Mouse (Mus musculus) heart, embryonic 12.5 days (tissue): ENCODE measurements around the gene Col2a1. TPM values are rescaled to one million over a fixed set of nuclear protein-coding genes. Genes with fewer than 3 reads are reported as not detected.

ENCODE experiments used
- ATAC-seq: fragments of 200-750 bp; cut with Nextera tagmentation; 2 replicates; pipeline ENCODE4 v1.8.0; 2017; ENCODE audit warnings: moderate TSS enrichment, moderate library complexity; ENCODE audit not compliant: insufficient number of reproducible peaks, low FRiP score
- H3K27ac ChIP-seq: fragments of 300-500 bp; sonication (generic); 2 replicates; pipeline ENCODE4 v1.5.1; 2016; ENCODE audit warnings: mild to moderate bottlenecking, moderate library complexity; ENCODE audit not compliant: poor library complexity, severe bottlenecking
- H3K27me3 ChIP-seq: fragments of 300-500 bp; sonication (generic); replicated peaks from 2 replicates; pipeline ENCODE4 v1.6.1; 2016; ENCODE audit warnings: mild to moderate bottlenecking, moderate library complexity
- H3K36me3 ChIP-seq: fragments of 300-500 bp; sonication (generic); 2 replicates; pipeline ENCODE4 v1.6.1; 2016; ENCODE audit warnings: mild to moderate bottlenecking, moderate library complexity
- H3K4me1 ChIP-seq: fragments of 300-500 bp; sonication (generic); replicated peaks from 2 replicates; pipeline ENCODE4 v1.6.1; 2016; ENCODE audit warnings: mild to moderate bottlenecking
- H3K4me2 ChIP-seq: fragments of 300-500 bp; sonication (generic); 2 replicates; pipeline ENCODE4 v1.6.1; 2016; ENCODE audit warnings: mild to moderate bottlenecking, moderate library complexity
- H3K4me3 ChIP-seq: fragments of 300-500 bp; sonication (generic); 2 replicates; pipeline ENCODE4 v1.5.1; 2016; ENCODE audit warnings: mild to moderate bottlenecking
- H3K9ac ChIP-seq: fragments of 300-500 bp; sonication (generic); 2 replicates; pipeline ENCODE4 v1.6.1; 2016; ENCODE audit warnings: mild to moderate bottlenecking, moderate library complexity
- H3K9me3 ChIP-seq: fragments of 300-500 bp; sonication (generic); replicated peaks from 2 replicates; pipeline ENCODE4 v1.6.1; 2016; ENCODE audit warnings: mild to moderate bottlenecking, moderate library complexity
- WGBS: fragments of 180-500 bp; shearing (Covaris S2); methylation state at CpG from one replicate; pipeline ENCODE4 v1.1.7; 2016; 5-methylcytosine and 5-hydroxymethylcytosine counted together
- polyA plus RNA-seq: library from polyadenylated mRNA; unstranded; fragments of >200 nt; fragmentation: Nextera tagmentation; extraction: Ambion mirVana; gene quantifications from 2 replicates; pipeline ENCODE4 v1.2.1, GENCODE M21; 2016

Gene Col2a1
- polyA plus RNA-seq, 1 experiment from 2014 or later, result 78.9 TPM

DNA sequence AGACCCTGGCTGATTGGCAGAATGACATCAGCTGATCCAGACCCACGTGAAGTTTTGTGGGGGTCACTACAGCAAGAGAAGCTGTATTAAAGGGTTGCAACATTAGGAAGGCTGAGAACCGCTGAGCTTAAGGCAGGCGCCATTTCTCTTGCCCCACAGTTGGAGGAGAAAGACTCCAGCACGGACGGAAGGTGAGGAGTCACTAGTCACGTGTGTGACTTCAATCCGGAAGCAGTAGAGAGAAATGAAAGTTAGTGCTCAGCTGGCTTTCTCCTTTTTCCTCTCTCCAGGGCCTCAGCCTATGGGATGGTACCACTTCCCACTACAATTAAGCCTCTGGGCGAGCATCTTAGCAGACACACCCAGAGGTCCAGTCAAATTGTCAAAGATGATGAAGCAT lies 62.0 kb downstream of the Col2a1 start:
- Histone ChIP-seq H3K27ac (no peak overlapping the region), H3K9ac (no peak overlapping the region), H3K9me3 (no peaks in the 10 kb centered on the region), H3K36me3 (no peaks in the 10 kb centered on the region), H3K27me3 (peaks cover 12% of the 10 kb centered on the region; the same call in 1 of the 2 replicates), H3K4me1 (peaks cover 8% of the 10 kb centered on the region), H3K4me3 (no peak overlapping the region), H3K4me2 (no peak overlapping the region)
- 79% methylated on average over 8 of the region's 8 CpGs for WGBS
- no peak for ATAC-seq

DNA sequence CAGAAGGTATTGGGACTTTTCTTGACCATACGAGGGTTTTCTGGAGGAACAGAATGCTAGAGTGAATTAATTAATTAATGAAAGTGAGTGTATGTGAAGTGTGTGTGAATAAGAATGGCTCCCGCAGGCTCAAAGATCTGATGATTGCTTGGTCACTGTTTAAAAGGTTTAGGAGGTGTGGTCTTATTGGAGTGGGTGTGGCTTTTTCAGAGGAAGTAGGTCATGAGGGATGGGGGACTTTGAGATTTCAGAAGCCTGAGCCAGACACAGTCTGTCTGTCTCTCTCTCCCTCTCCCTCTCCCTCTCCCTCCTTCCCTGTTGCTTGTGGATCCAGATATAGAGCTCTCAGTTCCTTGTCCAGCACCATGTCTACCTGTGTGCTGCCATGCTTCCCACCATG lies 63.2 kb downstream of the Col2a1 start:
- Histone ChIP-seq H3K9me3 (0 out of 2 replicates have a peak, but pooled peaks cover 3% of the 10 kb centered on the region), H3K9ac (no peak overlapping the region), H3K4me2 (no peak overlapping the region), H3K4me1 (peaks cover 8% of the 10 kb centered on the region), H3K36me3 (no peaks in the 10 kb centered on the region), H3K4me3 (no peak overlapping the region), H3K27ac (no peak overlapping the region), H3K27me3 (peaks cover 12% of the 10 kb centered on the region; the same call in 1 of the 2 replicates)
- 85% methylated on average over 2 of the region's 2 CpGs for WGBS
- ATAC-seq, result no peak

DNA sequence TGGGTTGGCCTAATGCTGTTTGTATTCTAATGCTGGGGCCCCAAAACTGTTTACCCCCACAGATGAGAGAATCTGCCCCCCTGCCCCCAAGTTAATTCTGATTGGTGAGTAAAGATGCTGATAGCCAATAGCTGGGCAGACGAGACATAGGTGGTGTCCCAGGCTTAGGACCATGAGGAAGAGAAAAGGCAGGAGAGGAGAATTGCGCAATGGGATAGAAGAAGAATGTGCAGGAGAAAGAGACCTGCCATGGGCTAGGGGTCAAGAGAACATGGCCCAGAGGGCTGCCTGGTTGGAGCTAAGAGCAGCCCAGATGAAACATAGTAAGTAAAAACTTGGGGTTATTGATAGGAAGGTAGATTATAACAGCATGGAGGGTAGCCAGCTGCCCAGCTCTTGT lies 64.4 kb downstream of the Col2a1 start:
- Histone ChIP-seq H3K9ac (no peak overlapping the region), H3K27me3 (0 out of 2 replicates have a peak, but pooled peaks cover under 1% of the 10 kb centered on the region), H3K4me3 (no peak overlapping the region), H3K4me1 (peaks cover 12% of the 10 kb centered on the region), H3K36me3 (no peaks in the 10 kb centered on the region), H3K27ac (no peak overlapping the region), H3K4me2 (no peak overlapping the region), H3K9me3 (0 out of 2 replicates have a peak, but pooled peaks cover 3% of the 10 kb centered on the region)
- WGBS, result 79% methylated on average over 2 of the region's 2 CpGs
- no peak for ATAC-seq

DNA sequence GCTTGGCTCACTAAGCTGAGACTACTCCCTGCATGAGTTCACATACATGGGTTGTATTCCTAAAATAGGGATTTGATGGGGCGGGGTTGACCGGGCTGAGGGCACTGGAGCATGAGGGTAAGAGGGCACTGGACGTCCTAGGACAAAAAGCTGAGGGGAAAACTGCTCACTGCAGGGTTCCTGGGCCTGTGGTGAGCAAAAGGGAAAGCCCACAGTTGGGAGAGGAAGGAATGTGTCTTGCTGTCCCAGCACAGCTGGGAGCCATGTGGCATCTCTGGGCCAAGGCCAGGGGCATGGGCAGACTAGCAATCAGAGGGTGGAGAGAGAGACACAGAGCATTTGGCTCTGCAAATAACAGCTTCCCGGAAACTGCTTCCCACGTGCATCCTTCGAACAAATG lies 65.9 kb downstream of the Col2a1 start:
- ATAC-seq, result no peak
- WGBS, result 46% methylated on average over 6 of the region's 6 CpGs

DNA sequence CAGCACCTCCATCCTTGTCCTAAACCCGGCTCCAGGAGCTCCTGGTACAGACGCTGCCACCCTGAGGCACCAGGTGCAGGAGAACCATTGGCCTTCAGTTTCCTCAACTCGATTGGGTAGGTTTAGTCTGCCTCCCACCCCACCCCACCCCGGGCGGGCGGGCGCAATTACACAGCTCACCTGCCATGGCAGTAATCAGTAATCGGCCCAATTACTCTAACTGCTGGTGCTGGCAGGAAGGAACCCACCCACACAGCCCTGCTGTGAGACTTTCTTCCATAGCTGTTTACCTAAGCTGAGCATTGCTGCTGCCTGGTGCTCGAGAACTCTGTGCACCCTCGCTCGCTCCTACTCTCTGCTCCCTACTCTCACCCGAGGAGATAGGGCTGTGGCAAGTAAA lies 72.1 kb downstream of the Col2a1 start:
- H3K4me1 ChIP-seq, result peaks cover 21% of the 10 kb centered on the region
- no peak overlapping the region for H3K27ac ChIP-seq
- 83% methylated on average over 12 of the region's 12 CpGs for WGBS
- no peak overlapping the region for H3K9ac ChIP-seq
- 0 out of 2 replicates have a peak, but pooled peaks cover 3% of the 10 kb centered on the region for H3K9me3 ChIP-seq
- H3K4me2 ChIP-seq, result no peak overlapping the region
- no peak for ATAC-seq
- no peaks in the 10 kb centered on the region for H3K36me3 ChIP-seq
- peaks cover 10% of the 10 kb centered on the region; the same call in 1 of the 2 replicates for H3K27me3 ChIP-seq
- H3K4me3 ChIP-seq, result no peak overlapping the region

More for the DNA sequence above, 65.9 kb downstream of the Col2a1 start:
- H3K9me3 ChIP-seq, result 0 out of 2 replicates have a peak, but pooled peaks cover 3% of the 10 kb centered on the region
- peaks cover 12% of the 10 kb centered on the region for H3K4me1 ChIP-seq
- no peaks in the 10 kb centered on the region for H3K27me3 ChIP-seq
- H3K36me3 ChIP-seq, result no peaks in the 10 kb centered on the region
- no peak overlapping the region for H3K4me3 ChIP-seq
- H3K27ac ChIP-seq, result no peak overlapping the region
- no peak overlapping the region for H3K4me2 ChIP-seq
- no peak overlapping the region for H3K9ac ChIP-seq

DNA sequence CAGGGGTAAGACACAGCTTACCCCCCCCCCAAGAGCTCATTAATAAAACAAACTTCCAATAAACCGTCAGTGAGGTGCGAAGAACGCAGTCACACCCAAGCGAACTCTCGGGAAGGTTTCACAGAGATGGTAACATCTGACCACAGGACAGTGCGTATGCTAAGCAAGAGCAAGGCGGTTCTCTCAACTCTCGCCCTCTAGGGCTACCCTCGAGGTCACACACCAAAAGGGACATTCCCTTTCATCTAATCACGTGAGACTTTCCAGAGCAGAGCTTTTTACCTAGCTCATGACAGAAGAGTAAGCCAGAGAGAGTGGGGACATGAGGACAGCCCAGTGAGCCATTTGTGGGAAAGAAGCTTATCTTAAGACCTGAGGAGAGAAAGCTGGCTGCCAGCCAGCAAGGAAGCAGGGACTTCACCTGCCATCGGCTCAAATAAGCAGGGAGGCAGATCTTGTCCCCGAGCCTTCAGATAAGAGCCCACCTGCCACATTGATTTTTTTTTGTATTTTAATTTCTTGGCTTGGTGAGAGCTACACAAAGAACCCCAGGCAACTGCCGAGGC lies 75.2 kb downstream of the Col2a1 start:
- H3K9ac ChIP-seq, result no peak overlapping the region
- H3K4me1 ChIP-seq, result peaks cover 22% of the 10 kb centered on the region
- H3K27me3 ChIP-seq, result peaks cover 10% of the 10 kb centered on the region; the same call in 1 of the 2 replicates
- no peak overlapping the region for H3K4me3 ChIP-seq
- no peak overlapping the region for H3K27ac ChIP-seq
- no peak overlapping the region for H3K4me2 ChIP-seq
- no peaks in the 10 kb centered on the region for H3K9me3 ChIP-seq
- 28% methylated on average over 13 of the region's 13 CpGs for WGBS
- 0 out of 2 replicates have a peak, but pooled peaks have one; percentile 45 for ATAC-seq
- no peaks in the 10 kb centered on the region for H3K36me3 ChIP-seq

DNA sequence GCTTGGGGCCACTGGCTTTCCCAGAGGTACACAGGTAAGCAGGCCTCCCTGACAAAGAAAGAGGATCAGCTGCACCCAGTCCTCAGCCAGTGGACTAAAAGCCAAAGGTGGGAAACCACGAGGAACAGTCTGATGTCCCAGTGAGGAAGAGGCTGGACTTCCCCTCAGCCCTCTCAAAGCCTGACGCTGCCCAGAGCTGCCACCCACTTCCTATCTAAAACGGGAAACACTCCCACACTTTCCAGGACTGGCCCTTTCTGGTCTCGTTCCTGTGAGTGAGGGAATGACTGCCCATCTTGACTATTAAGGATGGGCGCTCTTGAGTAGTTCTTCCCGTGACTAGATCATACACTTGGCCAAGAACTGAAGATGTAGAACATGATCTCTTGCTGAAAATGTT lies 76.7 kb downstream of the Col2a1 start:
- Histone ChIP-seq H3K36me3 (no peaks in the 10 kb centered on the region), H3K4me3 (no peak overlapping the region), H3K9ac (no peak overlapping the region), H3K4me1 (peaks cover 22% of the 10 kb centered on the region), H3K4me2 (no peak overlapping the region), H3K9me3 (no peaks in the 10 kb centered on the region), H3K27me3 (peaks cover 10% of the 10 kb centered on the region; the same call in 1 of the 2 replicates), H3K27ac (no peak overlapping the region)
- no peak for ATAC-seq
- WGBS, result 35% methylated on average over 6 of the region's 6 CpGs

DNA sequence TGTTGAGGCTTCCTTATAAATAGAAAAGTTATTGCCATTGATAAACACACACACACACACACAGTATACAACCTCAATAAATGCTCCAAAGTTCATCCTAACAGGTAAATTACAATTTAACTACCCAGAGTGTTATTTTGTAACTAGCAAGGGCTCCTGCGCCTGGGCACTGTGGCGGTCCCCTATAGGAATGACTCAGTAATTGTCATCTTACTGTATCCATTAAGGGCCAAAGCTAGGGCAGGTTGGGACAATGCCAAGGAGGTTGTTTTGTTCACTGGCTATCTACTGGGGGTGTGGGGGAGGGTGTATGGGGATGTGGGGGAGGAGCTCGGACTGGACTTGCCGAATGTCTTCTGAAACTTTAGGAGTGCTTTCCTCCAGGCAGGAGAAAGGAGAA lies 77.5 kb downstream of the Col2a1 start:
- peaks cover 22% of the 10 kb centered on the region for H3K4me1 ChIP-seq
- H3K9me3 ChIP-seq, result no peaks in the 10 kb centered on the region
- no peaks in the 10 kb centered on the region for H3K36me3 ChIP-seq
- ATAC-seq, result no peak
- no peak overlapping the region for H3K27ac ChIP-seq
- no peak overlapping the region for H3K4me2 ChIP-seq
- H3K9ac ChIP-seq, result no peak overlapping the region
- H3K4me3 ChIP-seq, result no peak overlapping the region
- peaks cover 10% of the 10 kb centered on the region; the same call in 1 of the 2 replicates for H3K27me3 ChIP-seq
- 58% methylated on average over 4 of the region's 4 CpGs for WGBS

Other genes with a start within 250 kb of the Col2a1 start
- 22.0 and 22.9 TPM in 2 replicates for gene Rapgef3, start 236.7 kb downstream of the Col2a1 start, polyA plus RNA-seq
- gene Slc48a1, start 226.2 kb downstream of the Col2a1 start, polyA plus RNA-seq, result 52.9 and 55.0 TPM in 2 replicates
- gene Hdac7, start 160.2 kb downstream of the Col2a1 start, polyA plus RNA-seq, result 27.4 and 27.8 TPM in 2 replicates
- 1.4 and 1.6 TPM in 2 replicates for gene Vdr, start 94.1 kb downstream of the Col2a1 start, polyA plus RNA-seq
- gene Tmem106c, start 40.5 kb downstream of the Col2a1 start, polyA plus RNA-seq, result 28.5 and 32.2 TPM in 2 replicates
- 80.3 and 82.2 TPM in 2 replicates for gene Pfkm, start 87.9 kb upstream of the Col2a1 start, polyA plus RNA-seq
- 26.9 and 30.1 TPM in 2 replicates for gene Senp1, start 89.0 kb upstream of the Col2a1 start, polyA plus RNA-seq
- gene Asb8, start 160.9 kb upstream of the Col2a1 start, polyA plus RNA-seq, result 76.2 and 78.9 TPM in 2 replicates
- gene Ccdc184, start 162.5 kb upstream of the Col2a1 start, polyA plus RNA-seq, result 1.4 TPM in 2 replicates
- gene Olfr288, start 190.8 kb upstream of the Col2a1 start, polyA plus RNA-seq, result not detected in 2 replicates
- not detected in 2 replicates for gene Gm44579, start 216.3 kb upstream of the Col2a1 start, polyA plus RNA-seq
- gene Olfr287, start 216.4 kb upstream of the Col2a1 start, polyA plus RNA-seq, result not detected in 2 replicates
- not detected in 2 replicates for gene Olfr286, start 229.8 kb upstream of the Col2a1 start, polyA plus RNA-seq